Mouse (Mus musculus) WW6 (cell line): ENCODE results near the gene Rbfox3.

Experiments used
- DNase-seq: peaks from one replicate; pipeline ENCODE4 v3.0.0-alpha.2; 2013; ENCODE audit warnings: low read depth, low spot score

Rbfox3 gene

GRCm38 (mm10) chr11:118767411-118767810, 144.0 kb downstream of the Rbfox3 start:
- no peak for DNase-seq

GRCm38 (mm10) chr11:118760296-118760988, 151.0 kb downstream of the Rbfox3 start:
- no peak for DNase-seq

- DNase-seq, result no peak
These were observed 152.2 kb downstream of the Rbfox3 start for GRCm38 (mm10) chr11:118759228-118759627.

- no peak for DNase-seq
These were observed 153.0 kb downstream of the Rbfox3 start for GRCm38 (mm10) chr11:118758277-118758990.

GRCm38 (mm10) chr11:118757488-118757887, 153.9 kb downstream of the Rbfox3 start:
- DNase-seq, result no peak

GRCm38 (mm10) chr11:118755003-118755402, 156.4 kb downstream of the Rbfox3 start:
- DNase-seq, result no peak

- DNase-seq, result no peak
These were observed 156.9 kb downstream of the Rbfox3 start for GRCm38 (mm10) chr11:118754535-118754934.

- DNase-seq, result no peak
These were observed 159.3 kb downstream of the Rbfox3 start for GRCm38 (mm10) chr11:118751879-118752616.

GRCm38 (mm10) chr11:118750745-118751330, 160.6 kb downstream of the Rbfox3 start:
- DNase-seq, result no peak

GRCm38 (mm10) chr11:118749541-118749940, 161.9 kb downstream of the Rbfox3 start:
- no peak for DNase-seq

GRCm38 (mm10) chr11:118748622-118749021, 162.8 kb downstream of the Rbfox3 start:
- DNase-seq, result no peak

GRCm38 (mm10) chr11:118745279-118745678, 166.1 kb downstream of the Rbfox3 start:
- DNase-seq, result no peak

- DNase-seq, result no peak
These were observed 166.6 kb downstream of the Rbfox3 start for GRCm38 (mm10) chr11:118744782-118745181.

GRCm38 (mm10) chr11:118742762-118743161, 168.6 kb downstream of the Rbfox3 start:
- no peak for DNase-seq

GRCm38 (mm10) chr11:118741262-118741661, 170.1 kb downstream of the Rbfox3 start:
- no peak for DNase-seq

- DNase-seq, result no peak
These were observed 171.4 kb downstream of the Rbfox3 start for GRCm38 (mm10) chr11:118740001-118740400.

GRCm38 (mm10) chr11:118738855-118739832, 172.3 kb downstream of the Rbfox3 start:
- peak; percentile 77 for DNase-seq

- DNase-seq, result no peak
These were observed 173.1 kb downstream of the Rbfox3 start for GRCm38 (mm10) chr11:118738323-118738722.

- no peak for DNase-seq
These were observed 173.6 kb downstream of the Rbfox3 start for GRCm38 (mm10) chr11:118737821-118738220.

GRCm38 (mm10) chr11:118736993-118737392, 174.4 kb downstream of the Rbfox3 start:
- no peak for DNase-seq

- DNase-seq, result no peak
These were observed 179.7 kb downstream of the Rbfox3 start for GRCm38 (mm10) chr11:118731655-118732054.
